8 mouse cellular contexts compared by ENCODE assay signal in genomic region chr17:70430452-70430787, GRCm38 (mm10).
DNase-seq lines count a peak whose midpoint lies in the region; ATAC-seq lines count a peak whose summit lies in the region.

No protein-coding gene starts in this region.

- no peak overlapping the region for H3K9ac ChIP-seq in heart, embryonic 13.5 days
- H3K9ac ChIP-seq in heart, embryonic 11.5 days (ENCODE audit: low read depth, low read length): no peak overlapping the region
- H3K9ac ChIP-seq in neural tube, embryonic 15.5 days (replicated peaks): no peak overlapping the region

- no peaks in the 10 kb centered on the region for H3K9me3 ChIP-seq in heart, embryonic 13.5 days
- no peaks in the 10 kb centered on the region for H3K9me3 ChIP-seq in heart, embryonic 11.5 days (replicated peaks; ENCODE audit: control insufficient read depth, low read length)
- H3K9me3 ChIP-seq in neural tube, embryonic 15.5 days (replicated peaks): no peaks in the 10 kb centered on the region

- no peaks in the 10 kb centered on the region for H3K36me3 ChIP-seq in heart, embryonic 13.5 days
- no peaks in the 10 kb centered on the region for H3K36me3 ChIP-seq in heart, embryonic 11.5 days (ENCODE audit: control insufficient read depth, insufficient read depth, low read length)
- H3K36me3 ChIP-seq in neural tube, embryonic 15.5 days: no peaks in the 10 kb centered on the region

- DNase-seq in ES-CJ7 (ENCODE audit: low read depth, low spot score): peak; percentile 71
- peak; percentile 14 for DNase-seq in c-Kit-positive CD71-positive TER-119-negative erythroid progenitor cells, embryonic 14.5 days (ENCODE audit: low read depth)
- peak; percentile 78 to 82 for DNase-seq in left cerebral cortex, postnatal 25 days (ENCODE audit: low spot score in 2 of 2)

- H3K27ac ChIP-seq in heart, embryonic 13.5 days (replicated peaks): no peak overlapping the region
- no peak overlapping the region for H3K27ac ChIP-seq in heart, embryonic 11.5 days (ENCODE audit: low read depth, low read length)
- no peak overlapping the region for H3K27ac ChIP-seq in neural tube, embryonic 15.5 days (replicated peaks)

- H3K27me3 ChIP-seq in heart, embryonic 13.5 days (replicated peaks): no peaks in the 10 kb centered on the region
- H3K27me3 ChIP-seq in heart, embryonic 11.5 days (ENCODE audit: control insufficient read depth, insufficient read depth, low read length): no peaks in the 10 kb centered on the region
- no peaks in the 10 kb centered on the region for H3K27me3 ChIP-seq in neural tube, embryonic 15.5 days (replicated peaks)

- peaks cover 4% of the 10 kb centered on the region; the same call in 1 of the 2 replicates for H3K4me1 ChIP-seq in heart, embryonic 13.5 days
- H3K4me1 ChIP-seq in heart, embryonic 11.5 days (ENCODE audit: control insufficient read depth, insufficient read depth, low read length): no peaks in the 10 kb centered on the region
- H3K4me1 ChIP-seq in neural tube, embryonic 15.5 days: peaks cover 5% of the 10 kb centered on the region

- H3K4me3 ChIP-seq in heart, embryonic 13.5 days: no peak overlapping the region
- no peak overlapping the region for H3K4me3 ChIP-seq in heart, embryonic 11.5 days (ENCODE audit: low read depth, low read length)
- no peak overlapping the region for H3K4me3 ChIP-seq in neural tube, embryonic 15.5 days (replicated peaks)

- intact Hi-C loops in left cerebral cortex, postnatal 25 days (cut with DNase I): loop anchor here (1.0 to 2.0 kb wide), 2 partner anchors 92 to 202 kb away; no protein-coding TSS in a partner anchor

- H3K4me2 ChIP-seq in heart, embryonic 13.5 days: peak overlapping the region; percentile 60
- no peak overlapping the region for H3K4me2 ChIP-seq in heart, embryonic 11.5 days
- H3K4me2 ChIP-seq in neural tube, embryonic 15.5 days: peak overlapping the region; percentile 47

- 18% methylated on average over 5 of the region's 5 CpGs for WGBS in heart, embryonic 13.5 days
- 23% methylated on average over 5 of the region's 5 CpGs for WGBS in heart, embryonic 11.5 days (ENCODE audit: insufficient replicate concordance)
- 22% methylated on average over 5 of the region's 5 CpGs for WGBS in neural tube, embryonic 15.5 days

- ATAC-seq in heart, embryonic 13.5 days (ENCODE audit: extremely low read depth, insufficient number of reproducible peaks, low FRiP score, low TSS enrichment): no peak
- no peak for ATAC-seq in heart, embryonic 11.5 days (replicated peaks; ENCODE audit: insufficient number of reproducible peaks, low FRiP score, low TSS enrichment)
- ATAC-seq in frontal cortex, adult (ENCODE audit: low TSS enrichment): 0 out of 2 replicates have a peak, but pooled peaks have one; percentile 36
- ATAC-seq in neural tube, embryonic 15.5 days (ENCODE audit: low FRiP score): no peak
- ATAC-seq in monocyte, adult 5-6 weeks (replicated peaks; ENCODE audit: insufficient number of reproducible peaks, low FRiP score, low TSS enrichment, poor library complexity, severe bottlenecking): no peak

Comparison
In these comparisons a context has a peak if more than half of its experiments do, and no peak if none do; other contexts are left out.
1. DNase-seq: peak in every context shown above with its lines; median percentile 80 in left cerebral cortex, postnatal 25 days; 71 in ES-CJ7; 14 in c-Kit-positive CD71-positive TER-119-negative erythroid progenitor cells, embryonic 14.5 days.